Mouse (Mus musculus) MEL (cell line): ENCODE measurements around the gene Gm9922. TPM values are rescaled to one million over a fixed set of nuclear protein-coding genes. Genes with fewer than 3 reads are reported as not detected.

Source experiments
- DNase-seq: peaks from one replicate; pipeline ENCODE4 v3.0.0; 2011; ENCODE audit warnings: low read depth, low spot score
- H3K27ac ChIP-seq: 2 replicates; pipeline ENCODE4 v1.5.1; 2012; ENCODE audit warnings: low read depth, mild to moderate bottlenecking, control low read depth, low read length, moderate library complexity; ENCODE audit not compliant: control insufficient read depth
- H3K27me3 ChIP-seq, 2 experiments: fragments of 150-350 bp in 1 of 2; sonication (generic) in 1 of 2; 2 replicates each; pipeline ENCODE4 v1.6.1; 2012; ENCODE audit warnings: low read length in 2 of 2, mild to moderate bottlenecking in 2 of 2, improper control_type of control experiment in 1 of 2, moderate library complexity in 1 of 2; ENCODE audit not compliant: insufficient read depth in 2 of 2, control insufficient read depth in 1 of 2
- H3K36me3 ChIP-seq, 2 experiments: 2 replicates each; pipeline ENCODE4 v1.6.1; 2012 to 2014; ENCODE audit warnings: low read length in 2 of 2, improper control_type of control experiment in 1 of 2, inconsistent platforms in 1 of 2, mild to moderate bottlenecking in 1 of 2; ENCODE audit not compliant: insufficient read depth in 2 of 2, control insufficient read depth in 1 of 2
- H3K4me1 ChIP-seq, 2 experiments: fragments of 150-350 bp in 1 of 2; sonication (generic) in 1 of 2; 2 replicates each; pipeline ENCODE4 v1.6.1; 2012; ENCODE audit warnings: low read length in 2 of 2, improper control_type of control experiment in 1 of 2, mild to moderate bottlenecking in 1 of 2; ENCODE audit not compliant: insufficient read depth in 2 of 2, control insufficient read depth in 1 of 2
- H3K4me3 ChIP-seq, 2 experiments: fragments of 150-350 bp in 1 of 2; sonication (generic) in 1 of 2; 2 replicates each; pipeline ENCODE4 v1.5.1; 2012; ENCODE audit warnings: low read depth in 2 of 2, low read length in 2 of 2, mild to moderate bottlenecking in 2 of 2, moderate library complexity in 2 of 2, control low read depth in 1 of 2, improper control_type of control experiment in 1 of 2; ENCODE audit not compliant: control insufficient read depth in 1 of 2, insufficient read depth in 1 of 2
- H3K79me2 ChIP-seq: 2 replicates; pipeline ENCODE4 v1.6.1; 2012; ENCODE audit warnings: mild to moderate bottlenecking, low read length, moderate library complexity; ENCODE audit not compliant: control insufficient read depth, poor library complexity, insufficient read depth
- H3K9ac ChIP-seq: 2 replicates; pipeline ENCODE4 v1.6.1; 2012; ENCODE audit warnings: low read depth, mild to moderate bottlenecking, control low read depth, low read length, moderate library complexity; ENCODE audit not compliant: control insufficient read depth, poor library complexity, severe bottlenecking
- H3K9me3 ChIP-seq: fragments of 150-350 bp; sonication (generic); replicated peaks from 2 replicates; pipeline ENCODE4 v1.6.1; 2012; ENCODE audit warnings: mild to moderate bottlenecking, low read length, improper control_type of control experiment, moderate library complexity; ENCODE audit not compliant: insufficient read depth
- BHLHE40 ChIP-seq: IDR thresholded peaks from 2 replicates; pipeline ENCODE4 v1.6.1; 2012; ENCODE audit warnings: low read depth, mild to moderate bottlenecking, inconsistent platforms, low read length, improper control_type of control experiment, borderline replicate concordance
- CHD1 ChIP-seq: IDR thresholded peaks from 2 replicates; pipeline ENCODE4 v1.6.1; 2012; ENCODE audit warnings: low read depth, mild to moderate bottlenecking, inconsistent platforms, low read length, improper control_type of control experiment
- CTCF ChIP-seq, 3 experiments: IDR thresholded peaks in 2 of 3; conservative IDR thresholded peaks in 1 of 3; 2 replicates each; pipeline ENCODE4 v1.5.1; 2011 to 2012; ENCODE audit warnings: low read length in 3 of 3, low read depth in 2 of 3, mild to moderate bottlenecking in 2 of 3, improper control_type of control experiment in 1 of 3, inconsistent platforms in 1 of 3, mixed read lengths in 1 of 3, moderate library complexity in 1 of 3; ENCODE audit not compliant: control insufficient read depth in 1 of 3, insufficient read depth in 1 of 3, poor library complexity in 1 of 3, severe bottlenecking in 1 of 3
- E2F4 ChIP-seq: IDR thresholded peaks from 2 replicates; pipeline ENCODE4 v1.6.1; 2011; ENCODE audit warnings: low read depth, low read length, improper control_type of control experiment, borderline replicate concordance
- EP300 ChIP-seq, 2 experiments: IDR thresholded peaks; 2 replicates each; pipeline ENCODE4 v1.6.1; 2011; ENCODE audit warnings: improper control_type of control experiment in 2 of 2, low read length in 2 of 2, low read depth in 1 of 2, mild to moderate bottlenecking in 1 of 2
- GATA1 ChIP-seq: IDR thresholded peaks from 2 replicates; pipeline ENCODE4 v1.6.1; 2011; ENCODE audit warnings: low read depth, low read length, improper control_type of control experiment
- HCFC1 ChIP-seq: IDR thresholded peaks from 2 replicates; pipeline ENCODE4 v1.6.1; 2012; ENCODE audit warnings: low read depth, mild to moderate bottlenecking, inconsistent platforms, low read length, improper control_type of control experiment, moderate library complexity
- KAT2A ChIP-seq: conservative IDR thresholded peaks from 2 replicates; pipeline ENCODE4 v1.6.1; 2012; ENCODE audit warnings: low read depth, low read length, improper control_type of control experiment, inconsistent platforms
- MAFK ChIP-seq: IDR thresholded peaks from 2 replicates; pipeline ENCODE4 v1.6.1; 2011; ENCODE audit warnings: low read depth, mild to moderate bottlenecking, low read length, improper control_type of control experiment, borderline replicate concordance
- MAX ChIP-seq: IDR thresholded peaks from 2 replicates; pipeline ENCODE4 v1.6.1; 2011; ENCODE audit warnings: low read length, improper control_type of control experiment
- MYC ChIP-seq: IDR thresholded peaks from 2 replicates; pipeline ENCODE4 v1.6.1; 2011; ENCODE audit warnings: low read depth, mild to moderate bottlenecking, low read length, improper control_type of control experiment, moderate library complexity
- NELFE ChIP-seq: IDR thresholded peaks from 2 replicates; pipeline ENCODE4 v1.6.1; 2011; ENCODE audit warnings: low read depth, low read length, improper control_type of control experiment
- POLR2AphosphoS2 ChIP-seq: IDR thresholded peaks from 2 replicates; pipeline ENCODE4 v1.6.1; 2011; ENCODE audit warnings: low read length, improper control_type of control experiment
- RAD21 ChIP-seq: IDR thresholded peaks from 2 replicates; pipeline ENCODE4 v1.6.1; 2011; ENCODE audit warnings: mild to moderate bottlenecking, low read depth, low read length, improper control_type of control experiment
- RCOR1 ChIP-seq: IDR thresholded peaks from 2 replicates; pipeline ENCODE4 v1.6.1; 2012; ENCODE audit warnings: low read depth, mild to moderate bottlenecking, inconsistent platforms, low read length, improper control_type of control experiment
- SIN3A ChIP-seq: IDR thresholded peaks from 2 replicates; pipeline ENCODE4 v1.6.1; 2012; ENCODE audit warnings: low read length, improper control_type of control experiment, inconsistent platforms
- SMC3 ChIP-seq: IDR thresholded peaks from 2 replicates; pipeline ENCODE4 v1.6.1; 2011; ENCODE audit warnings: low read depth, low read length, improper control_type of control experiment
- TAL1 ChIP-seq: IDR thresholded peaks from 2 replicates; pipeline ENCODE4 v1.6.1; 2012; ENCODE audit warnings: mild to moderate bottlenecking, inconsistent platforms, low read length, moderate library complexity, mixed read lengths
- TBP ChIP-seq: IDR thresholded peaks from 2 replicates; pipeline ENCODE4 v1.8.0; 2011; ENCODE audit warnings: low read depth, low read length, improper control_type of control experiment
- TCF12 ChIP-seq: IDR thresholded peaks from 2 replicates; pipeline ENCODE4 v1.6.1; 2014; ENCODE audit warnings: low read depth, mild to moderate bottlenecking, inconsistent platforms, low read length, improper control_type of control experiment, moderate library complexity
- UBTF ChIP-seq: IDR thresholded peaks from 2 replicates; pipeline ENCODE4 v1.6.1; 2012; ENCODE audit warnings: low read depth, mild to moderate bottlenecking, inconsistent platforms, low read length, improper control_type of control experiment, moderate library complexity, borderline replicate concordance; ENCODE audit not compliant: insufficient read depth
- USF2 ChIP-seq, 2 experiments: IDR thresholded peaks; 2 replicates each; pipeline ENCODE4 v1.6.1; 2011 to 2012; ENCODE audit warnings: improper control_type of control experiment in 2 of 2, low read length in 2 of 2, borderline replicate concordance in 1 of 2, inconsistent platforms in 1 of 2, low read depth in 1 of 2, mild to moderate bottlenecking in 1 of 2; ENCODE audit not compliant: insufficient read depth in 1 of 2
- ZC3H11A ChIP-seq: IDR thresholded peaks from 2 replicates; pipeline ENCODE4 v1.6.1; 2012; ENCODE audit warnings: low read depth, mild to moderate bottlenecking, inconsistent platforms, low read length, improper control_type of control experiment
- ZKSCAN1 ChIP-seq: IDR thresholded peaks from 2 replicates; pipeline ENCODE4 v1.6.1; 2012; ENCODE audit warnings: low read depth, mild to moderate bottlenecking, inconsistent platforms, low read length, improper control_type of control experiment, moderate library complexity
- ZMIZ1 ChIP-seq: IDR thresholded peaks from 2 replicates; pipeline ENCODE4 v1.6.1; 2012; ENCODE audit warnings: low read depth, mild to moderate bottlenecking, inconsistent platforms, low read length, improper control_type of control experiment, moderate library complexity
- polyA plus RNA-seq, 2 experiments: library from polyadenylated mRNA; stranded (reverse) in 1 of 2; unstranded in 1 of 2; fragments of >175 nt in 1 of 2; fragments of >200 nt in 1 of 2; gene quantifications; 2 replicates each; pipeline versions ENCODE4 v1.2.1 to v1.2.4; 2012; ENCODE audit warnings: low replicate concordance in 2 of 2, low read depth in 1 of 2; ENCODE audit not compliant: insufficient read length in 2 of 2, insufficient read depth in 1 of 2, missing spikeins in 1 of 2
- total RNA-seq: library from RNA; depleted of rRNA; stranded (reverse); fragments of 300-350 nt; gene quantifications from 2 replicates; pipeline ENCODE4 v1.2.3, GENCODE M21; 2012

Gene Gm9922
- total and polyA plus RNA-seq, 3 experiments = not detected

- no peak overlapping the region for H3K27ac ChIP-seq
- H3K9ac ChIP-seq = no peak overlapping the region
- DNase-seq = no peak
- H3K9me3 ChIP-seq = no peaks in the 10 kb centered on the region
- H3K79me2 ChIP-seq = no peaks in the 10 kb centered on the region
- H3K4me3 ChIP-seq = no peak overlapping the region
- TF ChIP-seq RAD21 = no peak
- no peak for TF ChIP-seq MAFK
- no peak for TF ChIP-seq MYC
- no peak for TF ChIP-seq USF2 (IDR thresholded peaks at IDR 0.05; ENCODE audit: borderline replicate concordance in 1 of 2, insufficient read depth in 1 of 2, low read depth in 1 of 2, low read length in 2 of 2)
- no peak for TF ChIP-seq SIN3A
- no peak for TF ChIP-seq CHD1
- TF ChIP-seq RCOR1 = no peak
- TF ChIP-seq MAX = no peak
- TF ChIP-seq ZMIZ1 = no peak
- TF ChIP-seq EP300 (IDR thresholded peaks at IDR 0.05; ENCODE audit: low read depth in 1 of 2, low read length in 2 of 2) = no peak
- TF ChIP-seq POLR2AphosphoS2 = no peak
- no peak for TF ChIP-seq UBTF
- no peak for TF ChIP-seq E2F4
- no peak for TF ChIP-seq ZKSCAN1
- TF ChIP-seq BHLHE40 = no peak
- TF ChIP-seq GATA1 = no peak
- H3K36me3 ChIP-seq = no peaks in the 10 kb centered on the region
- H3K27me3 ChIP-seq = no peaks in the 10 kb centered on the region; a peak in 1 of 4 replicates
- H3K4me1 ChIP-seq = no peaks in the 10 kb centered on the region
These were observed 25.8 kb upstream of the Gm9922 start for GRCm38 (mm10) chr14:101755425-101755824.

DNA sequence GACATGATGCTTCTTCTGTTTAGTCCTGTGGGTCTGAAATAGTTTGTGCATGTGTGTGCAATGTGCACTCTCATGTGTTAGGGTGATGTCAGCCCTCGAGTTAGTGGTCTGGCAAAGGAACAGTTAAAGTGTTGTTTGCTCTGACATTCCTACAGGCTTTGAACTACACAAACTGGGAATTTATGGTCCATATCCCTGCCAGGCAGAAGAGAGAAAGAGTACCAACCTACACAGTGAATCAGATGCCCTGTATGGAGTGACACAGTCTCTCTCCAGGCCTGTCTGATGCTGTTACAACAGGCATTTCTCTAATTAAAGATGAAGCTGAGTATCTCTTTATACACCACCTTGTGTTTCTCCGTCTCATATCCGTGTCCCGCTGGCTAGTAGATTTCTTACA lies 21.3 kb upstream of the Gm9922 start:
- DNase-seq = no peak

More for the DNA sequence above, 21.3 kb upstream of the Gm9922 start:
- Histone ChIP-seq H3K4me1 (no peaks in the 10 kb centered on the region), H3K9ac (no peak overlapping the region), H3K9me3 (no peaks in the 10 kb centered on the region), H3K27ac (no peak overlapping the region)
- no peak for TF ChIP-seq ZC3H11A
- TF ChIP-seq TCF12 = no peak
- TF ChIP-seq KAT2A = no peak
- no peak for TF ChIP-seq ZMIZ1
- TF ChIP-seq TAL1 = no peak
- TF ChIP-seq USF2 (IDR thresholded peaks at IDR 0.05; ENCODE audit: borderline replicate concordance in 1 of 2, insufficient read depth in 1 of 2, low read depth in 1 of 2, low read length in 2 of 2) = no peak
- no peak for TF ChIP-seq SIN3A
- TF ChIP-seq CHD1 = no peak
- no peak for TF ChIP-seq MAX
- TF ChIP-seq NELFE = no peak
- no peak for TF ChIP-seq HCFC1
- TF ChIP-seq SMC3 = no peak
- no peak for TF ChIP-seq TBP
- TF ChIP-seq RAD21 = no peak
- no peak for TF ChIP-seq CTCF (IDR thresholded peaks at IDR 0.05 in 2 of 3, conservative IDR thresholded peaks at IDR 0.05 in 1 of 3; ENCODE audit: control insufficient read depth in 1 of 3, insufficient read depth in 1 of 3, low read depth in 2 of 3, low read length in 3 of 3, poor library complexity in 1 of 3, severe bottlenecking in 1 of 3)
- TF ChIP-seq GATA1 = no peak
- TF ChIP-seq, all 39 proteins: peak for 0
- H3K36me3 ChIP-seq = no peaks in the 10 kb centered on the region
- no peak overlapping the region for H3K4me3 ChIP-seq
- H3K79me2 ChIP-seq = no peaks in the 10 kb centered on the region
- no peaks in the 10 kb centered on the region; a peak in 1 of 4 replicates for H3K27me3 ChIP-seq
